Mouse (Mus musculus) embryonic facial prominence, embryonic 15.5 days (tissue): Measurements from ENCODE around the gene Olfr1511. TPM values are rescaled to one million over a fixed set of nuclear protein-coding genes. Genes with fewer than 3 reads are reported as not detected.

Experiments used
- polyA plus RNA-seq: library from polyadenylated mRNA; unstranded; fragments of >200 nt; fragmentation: Nextera tagmentation; extraction: Ambion mirVana; gene quantifications from 2 replicates; pipeline ENCODE4 v1.2.1, GENCODE M21; 2015

The Olfr1511 gene
- polyA plus RNA-seq, 1 experiment from 2014 or later, result 0.35 TPM

Other genes starting within 250 kb of the Olfr1511 start
- 46.1 and 50.6 TPM in 2 replicates for gene Supt16, start 200.0 kb downstream of the Olfr1511 start, polyA plus RNA-seq
- gene Chd8, start 139.6 kb downstream of the Olfr1511 start, polyA plus RNA-seq, result 38.6 and 38.9 TPM in 2 replicates
- 42.8 and 43.2 TPM in 2 replicates for gene Tox4, start 118.2 kb downstream of the Olfr1511 start, polyA plus RNA-seq
- 20.8 and 22.2 TPM in 2 replicates for gene Rab2b, start 117.8 kb downstream of the Olfr1511 start, polyA plus RNA-seq
- gene Mettl3, start 92.3 kb downstream of the Olfr1511 start, polyA plus RNA-seq, result 42.1 and 44.2 TPM in 2 replicates
- 15.0 and 16.0 TPM in 2 replicates for gene Sall2, start 68.6 kb downstream of the Olfr1511 start, polyA plus RNA-seq
- 0.09 and 0.31 TPM in 2 replicates for gene Olfr1513, start 41.0 kb downstream of the Olfr1511 start, polyA plus RNA-seq
- gene Olfr1512, start 18.2 kb downstream of the Olfr1511 start, polyA plus RNA-seq, result 0.17 and 0.25 TPM in 2 replicates
- gene Olfr1510, start 17.0 kb upstream of the Olfr1511 start, polyA plus RNA-seq, result 0.26 and 0.65 TPM in 2 replicates
- not detected in 2 replicates for gene Olfr1509, start 45.6 kb upstream of the Olfr1511 start, polyA plus RNA-seq
- gene Olfr1508, start 70.1 kb upstream of the Olfr1511 start, polyA plus RNA-seq, result 0.20 TPM in 1 of 2 replicates, not detected in the other
- gene Olfr1507, start 98.4 kb upstream of the Olfr1511 start, polyA plus RNA-seq, result not detected in 2 replicates